Mouse (Mus musculus): Measurements from ENCODE around the gene Pik3c2g.
A peak's percentile ranks its signal among the peaks of the same experiment; 100 is the strongest.

Gene Pik3c2g

GRCm38 (mm10) chr6:139841272-139841671 is 254.3 kb downstream of the Pik3c2g start:
- no peak for DNase-seq (ENCODE audit: low read depth)

GRCm38 (mm10) chr6:139842626-139843025 is 255.6 kb downstream of the Pik3c2g start:
- no peak for DNase-seq (ENCODE audit: low read depth)

DNA sequence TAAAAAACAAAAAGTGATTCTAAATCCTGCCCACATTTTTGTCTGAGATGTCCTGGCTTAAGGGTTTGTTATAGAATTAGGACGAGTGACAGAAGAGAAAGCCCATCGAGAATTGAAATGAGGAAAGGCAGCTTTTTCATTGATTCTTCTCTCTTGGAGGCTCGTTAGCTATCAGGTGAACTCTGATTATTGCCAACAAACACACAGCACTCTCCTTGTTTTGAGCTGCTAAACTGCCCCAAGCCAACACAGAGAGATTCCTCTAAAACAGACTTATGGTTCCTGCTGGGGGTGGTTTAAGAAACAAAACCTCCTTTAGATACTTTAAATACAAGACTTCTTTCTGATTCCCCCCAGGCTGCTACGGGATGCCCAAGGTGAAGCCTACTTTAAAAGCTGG is 256.5 kb downstream of the Pik3c2g start:
- no peak for DNase-seq (ENCODE audit: low read depth)

- DNase-seq (ENCODE audit: low read depth), result no peak
Observed at GRCm38 (mm10) chr6:139846889-139847544, 260.0 kb downstream of the Pik3c2g start.

DNA sequence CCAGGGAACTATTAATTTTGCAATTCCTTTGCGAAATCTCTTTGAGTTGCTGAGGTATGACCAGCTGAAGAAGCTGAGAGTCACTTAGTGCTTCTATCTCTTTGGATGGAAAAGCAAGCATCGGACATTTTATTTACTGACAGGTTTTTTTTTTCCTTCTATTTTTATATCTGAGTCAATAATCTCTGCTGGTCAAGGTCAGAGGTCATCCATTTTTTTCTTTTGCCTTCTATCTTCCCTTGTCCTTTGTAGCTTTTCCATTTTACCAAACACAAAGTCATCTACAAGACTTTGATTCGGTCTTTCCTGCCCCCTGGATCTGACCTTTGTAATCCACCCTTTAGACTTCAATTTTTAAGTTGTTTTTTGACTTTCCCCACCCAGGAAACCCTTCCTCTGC is 262.9 kb downstream of the Pik3c2g start:
- DNase-seq (ENCODE audit: low read depth), result no peak

DNA sequence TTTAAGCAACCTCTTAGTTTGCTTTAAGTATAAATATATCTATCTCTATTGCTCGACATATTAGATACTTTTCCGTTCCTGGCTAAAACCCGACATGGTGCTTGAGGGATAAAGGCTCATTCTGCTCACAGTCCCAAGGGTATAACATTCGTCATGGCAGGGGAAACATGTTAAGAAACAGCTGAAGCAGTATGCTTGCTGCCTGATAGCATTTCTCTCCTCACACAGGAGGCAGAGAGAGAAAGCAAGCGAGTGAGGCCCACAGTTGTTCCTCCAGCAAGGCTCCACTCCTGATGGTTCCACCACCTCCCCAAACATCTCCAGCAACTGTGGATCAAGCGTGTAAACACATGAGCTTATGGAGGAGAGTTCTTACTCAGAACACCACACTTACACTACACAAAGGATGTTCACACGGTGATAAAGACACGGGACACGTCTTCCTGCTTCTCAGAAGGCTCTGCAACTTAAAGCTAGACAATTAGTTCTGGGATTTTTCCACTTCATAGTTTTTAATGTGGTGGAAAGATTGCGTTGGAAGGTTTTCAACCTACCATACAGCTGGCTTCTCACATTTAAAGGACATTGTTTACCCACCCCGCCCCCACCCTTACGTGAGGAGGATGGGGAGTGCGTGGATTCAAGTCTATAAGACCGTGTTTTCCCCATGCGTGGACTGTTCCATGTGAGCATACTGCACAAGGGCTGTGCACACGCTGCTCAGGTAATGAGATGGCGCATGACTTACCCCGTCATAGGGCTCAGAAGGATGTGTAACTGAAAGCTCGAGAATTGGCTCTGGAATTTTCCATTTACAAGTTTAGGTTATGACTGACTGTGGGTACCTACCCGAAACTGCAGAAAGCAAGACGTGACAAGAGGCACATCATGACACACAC is 264.9 kb downstream of the Pik3c2g start:
- DNase-seq (ENCODE audit: low read depth), result no peak

GRCm38 (mm10) chr6:139852836-139853235 is 265.8 kb downstream of the Pik3c2g start:
- no peak for DNase-seq (ENCODE audit: low read depth)

DNA sequence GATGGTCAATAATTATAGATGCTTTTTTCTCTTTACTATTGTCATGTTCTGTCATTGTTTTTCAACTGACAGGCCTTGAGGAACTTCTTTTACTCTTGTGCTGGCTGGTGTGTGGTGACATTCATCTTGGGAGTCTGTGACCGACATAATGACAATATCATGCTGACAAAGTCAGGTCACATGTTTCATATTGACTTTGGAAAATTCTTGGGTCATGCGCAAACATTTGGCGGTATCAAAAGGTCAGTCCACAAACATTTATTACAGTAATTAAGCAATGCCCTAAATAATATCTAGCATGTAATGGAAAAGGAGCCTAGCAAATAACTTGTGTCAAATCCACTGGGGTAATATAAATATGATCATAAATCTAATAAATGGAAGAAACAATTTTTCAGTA is 273.1 kb downstream of the Pik3c2g start:
- DNase-seq (ENCODE audit: low read depth), result no peak

GRCm38 (mm10) chr6:139861534-139861933 is 274.5 kb downstream of the Pik3c2g start:
- no peak for DNase-seq (ENCODE audit: low read depth)

DNA sequence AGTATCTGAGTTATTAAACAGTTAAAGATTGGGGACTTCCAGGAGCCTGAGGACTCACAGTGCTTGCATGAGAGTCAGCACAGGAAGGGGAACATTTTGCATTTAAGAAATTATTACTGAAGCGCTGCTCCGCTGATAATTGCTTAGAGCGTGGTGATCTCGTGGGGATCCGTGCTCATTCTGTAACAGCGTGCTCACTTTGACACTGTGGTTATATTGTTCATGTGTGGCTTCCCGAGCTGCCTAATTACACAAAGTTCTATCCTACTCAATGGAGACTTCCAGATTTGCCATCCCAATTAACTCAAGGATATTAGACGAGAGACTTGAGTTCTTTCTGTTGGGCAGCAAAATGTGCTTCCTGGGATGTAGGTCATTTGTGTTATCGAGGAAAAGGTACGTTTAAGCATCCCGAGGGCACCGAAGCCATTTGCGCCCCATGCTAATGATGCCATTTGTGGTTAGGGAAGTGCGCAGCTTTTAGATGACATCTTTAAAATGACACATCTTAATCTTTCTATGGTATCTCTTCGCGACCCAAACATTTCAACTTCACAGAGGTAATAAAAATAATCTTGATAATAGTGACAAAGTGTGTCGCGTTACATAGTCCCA is 278.1 kb downstream of the Pik3c2g start:
- no peak for DNase-seq (ENCODE audit: low read depth)

DNA sequence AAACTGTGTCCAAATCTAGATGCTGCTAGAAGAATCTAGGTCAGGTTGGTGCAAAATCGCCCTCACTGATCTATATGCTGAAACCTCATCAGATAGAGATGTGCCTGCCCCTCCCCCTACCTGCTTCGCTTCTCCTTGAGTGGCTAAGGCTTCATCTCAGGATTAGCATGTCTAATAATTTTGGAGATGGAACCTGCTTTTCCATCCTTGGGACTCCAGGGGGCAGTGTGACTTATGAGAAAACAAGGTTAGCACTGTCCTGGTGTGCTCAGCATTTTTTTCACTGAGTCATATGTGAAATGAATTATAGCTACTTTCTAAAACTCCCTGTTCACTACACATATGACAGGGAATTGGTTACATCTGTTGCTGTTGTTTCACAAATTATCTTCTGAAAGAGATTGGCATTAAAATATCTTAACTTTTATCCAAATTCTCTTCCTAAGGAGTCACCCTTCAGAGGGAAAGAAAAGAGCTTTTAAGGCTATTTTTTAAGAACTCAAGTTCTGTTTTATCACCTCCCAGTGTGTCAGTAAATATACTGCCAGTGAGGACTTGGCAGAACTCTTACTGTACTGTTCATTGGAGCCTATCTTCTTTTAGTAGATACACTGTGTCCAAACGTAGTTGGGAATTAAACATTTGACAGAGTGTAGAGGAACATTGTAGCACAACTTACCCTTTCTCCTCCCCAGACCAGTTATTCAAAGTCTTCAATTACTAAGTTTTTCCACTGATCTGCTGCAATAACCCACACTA is 287.6 kb downstream of the Pik3c2g start:
- peak; percentile 9 for DNase-seq (ENCODE audit: low read depth)

DNA sequence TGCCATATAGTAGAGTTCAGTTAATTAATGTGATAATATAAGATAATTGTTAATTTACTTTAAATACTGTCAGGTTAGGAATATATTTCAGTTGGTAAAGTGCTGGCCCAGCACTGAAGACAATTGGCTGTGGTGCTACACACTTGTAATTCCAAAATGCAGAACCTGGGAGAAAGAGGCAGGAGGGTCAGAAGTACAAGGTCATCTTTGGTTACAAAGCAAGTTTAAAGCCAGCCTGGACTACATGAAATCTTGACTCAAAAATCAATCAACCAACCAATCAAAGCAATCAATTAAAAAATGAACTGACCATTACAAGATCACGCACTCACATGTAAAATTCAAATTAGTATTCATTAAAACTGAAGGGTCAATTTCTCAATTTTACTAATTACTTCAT is 289.7 kb downstream of the Pik3c2g start:
- DNase-seq (ENCODE audit: low read depth), result no peak

DNA sequence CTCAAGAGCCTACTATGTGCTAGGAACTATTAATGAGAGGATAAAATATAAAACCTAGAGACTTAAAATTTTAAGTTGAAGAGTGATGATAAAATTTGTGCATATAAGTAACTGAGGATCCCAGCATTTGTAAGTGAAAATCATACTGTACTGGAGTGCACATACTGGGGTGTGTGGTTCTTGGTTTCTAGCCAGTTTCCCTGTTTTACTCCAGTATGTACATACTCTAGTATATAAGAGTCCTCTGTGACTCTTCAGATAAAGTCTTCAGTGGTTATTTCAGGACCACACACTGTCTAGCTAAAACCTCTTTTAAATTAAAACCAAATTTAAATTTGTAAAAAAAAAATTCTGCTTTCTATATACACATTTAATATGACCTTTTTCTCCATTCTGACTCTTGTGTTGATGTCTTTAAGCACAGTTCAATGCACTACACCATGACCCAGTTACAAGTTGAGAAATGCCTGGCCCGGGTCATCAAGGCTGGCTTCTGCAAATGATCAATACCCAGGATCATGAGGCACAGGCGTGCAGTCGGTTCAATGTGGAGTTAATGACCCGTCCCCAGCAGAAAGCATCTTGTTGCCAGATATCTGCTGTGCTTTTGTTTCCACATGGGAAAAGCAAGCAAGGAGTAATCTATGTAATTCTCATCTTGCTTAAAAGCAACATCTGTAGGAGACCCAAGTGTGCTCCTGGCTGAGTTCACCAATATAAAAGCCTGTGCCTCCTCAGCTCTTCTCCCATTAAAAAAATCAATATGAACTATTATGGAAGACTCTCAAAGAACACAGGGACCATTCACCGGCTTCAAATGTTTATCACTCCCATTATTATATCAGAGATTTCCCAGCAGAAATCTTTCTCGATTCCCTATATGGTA is 290.7 kb downstream of the Pik3c2g start:
- no peak for DNase-seq (ENCODE audit: low read depth)

DNA sequence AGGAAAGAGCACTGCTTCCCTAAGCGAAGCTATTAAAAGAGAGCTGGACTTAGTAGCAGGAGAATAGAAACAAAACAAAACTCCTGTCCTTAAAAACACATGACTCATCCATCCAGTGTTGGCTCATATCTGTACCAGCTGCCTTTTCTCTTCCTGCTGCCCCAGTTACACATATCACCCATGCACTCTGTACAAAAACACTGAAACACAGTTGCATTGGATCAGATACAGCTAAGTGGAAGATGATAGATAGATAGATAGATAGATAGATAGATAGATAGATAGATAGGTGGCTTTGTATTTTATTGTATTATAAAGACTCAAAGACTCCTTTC is 291.3 kb downstream of the Pik3c2g start:
- DNase-seq (ENCODE audit: low read depth), result no peak

- no peak for DNase-seq (ENCODE audit: low read depth)
Observed at GRCm38 (mm10) chr6:139882076-139882475, 295.1 kb downstream of the Pik3c2g start.

- DNase-seq (ENCODE audit: low read depth), result no peak
Observed at GRCm38 (mm10) chr6:139887175-139887574, 300.2 kb downstream of the Pik3c2g start.

DNA sequence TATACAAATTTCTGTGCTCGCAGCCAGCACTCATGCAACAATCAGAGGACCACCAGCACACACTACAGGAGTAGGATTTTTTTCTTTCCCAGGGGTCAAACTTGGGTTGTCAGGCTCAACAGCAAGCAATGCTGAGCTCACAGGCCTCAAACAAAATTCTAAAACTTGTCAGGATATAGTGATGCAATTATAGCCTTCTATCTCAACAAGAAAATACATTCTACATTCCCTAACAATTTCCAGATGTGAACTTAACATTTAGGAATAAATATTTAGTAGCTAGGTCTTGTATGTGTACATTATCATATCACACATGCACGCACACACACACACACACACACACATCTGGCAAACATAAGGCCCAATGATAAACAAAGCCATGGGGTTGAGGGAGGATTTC is 308.6 kb downstream of the Pik3c2g start:
- no peak for DNase-seq (ENCODE audit: low read depth)

DNA sequence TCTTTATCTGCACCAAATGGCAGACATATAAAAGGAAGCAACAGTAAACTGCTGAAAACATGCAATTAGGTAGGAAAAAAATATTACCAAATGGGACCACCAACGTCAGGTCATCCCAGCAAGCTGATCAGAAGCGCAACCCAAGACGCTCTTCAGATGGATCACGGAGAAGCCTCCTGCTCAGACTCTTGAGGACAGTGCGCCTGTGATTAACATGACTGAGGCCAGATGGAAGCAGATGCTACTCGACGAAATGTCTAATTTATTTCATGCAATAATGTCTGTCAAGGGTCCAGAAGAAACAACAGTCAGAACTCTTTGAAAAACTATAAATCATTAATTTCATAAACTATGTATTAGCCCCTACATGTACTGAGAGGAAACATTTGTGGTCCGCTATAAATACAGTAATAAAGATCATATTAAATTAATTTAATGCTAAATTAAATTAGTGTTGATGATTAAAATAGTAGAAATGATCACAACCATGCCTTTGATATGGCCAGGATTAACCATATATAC is 312.7 kb downstream of the Pik3c2g start:
- DNase-seq (ENCODE audit: low read depth), result no peak

DNA sequence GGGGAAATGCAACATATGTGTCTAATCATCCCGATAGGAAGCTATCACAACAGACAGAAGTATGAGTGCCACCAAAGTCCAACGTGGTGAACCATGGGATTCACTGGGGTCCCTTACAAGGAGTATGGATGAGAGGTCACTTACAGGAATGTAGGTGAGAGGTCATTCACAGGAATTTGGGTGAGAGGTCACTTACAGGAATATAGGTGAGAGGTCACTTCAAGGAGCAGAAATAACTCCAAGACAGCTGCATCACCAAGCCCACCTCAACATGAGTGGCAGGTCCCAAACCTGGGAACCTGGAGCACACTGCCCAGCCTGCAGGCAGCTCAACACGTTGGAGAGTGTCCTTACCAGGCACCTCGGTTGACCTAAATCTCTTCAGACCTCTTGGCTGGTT is 314.8 kb downstream of the Pik3c2g start:
- DNase-seq (ENCODE audit: low read depth), result no peak

DNA sequence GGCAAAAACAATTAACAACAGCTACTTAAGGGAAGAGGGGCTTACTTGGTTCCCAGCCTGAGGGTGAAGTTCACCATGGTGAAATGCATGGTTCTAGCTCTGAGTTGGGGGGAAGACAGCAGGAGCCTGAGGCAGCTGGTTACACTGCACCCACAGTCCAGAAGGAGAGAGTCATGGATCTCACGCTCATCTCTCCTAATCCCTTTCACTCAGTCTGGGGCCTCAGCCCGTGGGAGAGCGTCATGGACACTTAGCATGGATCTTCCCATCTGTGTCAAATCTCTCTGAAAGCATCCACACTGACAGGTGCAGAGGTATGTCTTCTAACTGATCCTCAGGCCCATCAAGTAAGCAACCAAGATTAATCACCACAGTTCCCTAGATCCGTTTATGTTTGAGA is 320.1 kb downstream of the Pik3c2g start:
- DNase-seq (ENCODE audit: low read depth), result no peak

DNA sequence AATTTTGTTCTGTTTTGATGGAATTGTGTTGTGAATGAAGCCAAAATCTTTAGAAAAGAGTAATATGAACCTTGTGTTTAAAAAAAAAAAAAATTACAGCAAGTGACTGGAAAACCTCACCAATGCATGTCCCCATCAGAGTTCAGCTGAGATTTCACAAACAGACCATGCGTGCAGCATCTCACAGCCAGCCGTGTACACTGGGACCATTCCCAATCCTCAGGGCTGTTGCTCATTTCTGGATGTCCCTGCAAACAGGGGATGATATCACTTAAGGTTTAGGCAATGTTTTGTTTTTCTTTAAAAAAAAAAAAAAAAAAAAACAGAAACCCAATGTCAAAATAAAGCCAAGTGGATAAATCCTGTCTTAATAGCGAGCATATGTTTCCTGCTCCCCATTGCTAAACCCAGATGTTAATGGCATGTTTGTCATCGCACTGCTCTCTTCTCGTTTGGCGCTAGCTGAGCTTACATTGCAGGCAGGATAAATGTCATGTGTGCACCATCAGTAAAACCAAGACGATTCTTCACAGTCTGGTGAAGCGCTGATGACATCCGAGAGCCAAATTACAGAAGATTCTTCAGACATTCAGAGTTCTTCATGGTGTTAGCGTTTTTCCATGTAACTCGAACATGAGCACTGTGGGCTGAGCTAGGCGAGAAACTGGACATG is 322.1 kb downstream of the Pik3c2g start:
- DNase-seq (ENCODE audit: low read depth), result no peak
